Mouse (Mus musculus) ES-CJ7 (cell line): ENCODE data around the gene Wfikkn2.

ENCODE experiments used
- DNase-seq: peaks from one replicate; pipeline ENCODE4 v3.0.0; 2011; ENCODE audit warnings: low read depth, low spot score

Gene Wfikkn2

GRCm38 (mm10) chr11:94225985-94226384, 19.8 kb downstream of the Wfikkn2 start:
- DNase-seq: peak; percentile 83

GRCm38 (mm10) chr11:94223531-94223930, 22.3 kb downstream of the Wfikkn2 start:
- no peak for DNase-seq

- DNase-seq: no peak
These were observed 24.5 kb downstream of the Wfikkn2 start for GRCm38 (mm10) chr11:94221257-94221656.

- no peak for DNase-seq
These were observed 29.6 kb downstream of the Wfikkn2 start for GRCm38 (mm10) chr11:94216247-94216646.

- DNase-seq: no peak
These were observed 30.2 kb downstream of the Wfikkn2 start for GRCm38 (mm10) chr11:94215581-94215980.

- DNase-seq: peak; percentile 17
These were observed 31.8 kb downstream of the Wfikkn2 start for GRCm38 (mm10) chr11:94213735-94214594.

- DNase-seq: no peak
These were observed 32.8 kb downstream of the Wfikkn2 start for GRCm38 (mm10) chr11:94212997-94213396.

GRCm38 (mm10) chr11:94212489-94212836, 33.3 kb downstream of the Wfikkn2 start:
- DNase-seq: peak; percentile 23

GRCm38 (mm10) chr11:94211651-94212488, 33.9 kb downstream of the Wfikkn2 start:
- DNase-seq: peak; percentile 54

- DNase-seq: peak; percentile 100
These were observed 34.6 kb downstream of the Wfikkn2 start, which contains the start of gene Tob1 for GRCm38 (mm10) chr11:94211124-94211603. Gene Tob1 (plus strand): TSS chr11:94211454.

- DNase-seq: peak; percentile 99
These were observed 35.4 kb downstream of the Wfikkn2 start for GRCm38 (mm10) chr11:94210191-94211086.

- DNase-seq: peak; percentile 55
These were observed 36.1 kb downstream of the Wfikkn2 start for GRCm38 (mm10) chr11:94209695-94210131.

- no peak for DNase-seq
These were observed 36.8 kb downstream of the Wfikkn2 start for GRCm38 (mm10) chr11:94208811-94209675.

- no peak for DNase-seq
These were observed 39.2 kb downstream of the Wfikkn2 start for GRCm38 (mm10) chr11:94206398-94207114.

GRCm38 (mm10) chr11:94203066-94203465, 42.7 kb downstream of the Wfikkn2 start:
- no peak for DNase-seq

- no peak for DNase-seq
These were observed 43.7 kb downstream of the Wfikkn2 start for GRCm38 (mm10) chr11:94202106-94202505.

GRCm38 (mm10) chr11:94200422-94200821, 45.4 kb downstream of the Wfikkn2 start:
- no peak for DNase-seq

GRCm38 (mm10) chr11:94199771-94200170, 46.0 kb downstream of the Wfikkn2 start:
- DNase-seq: no peak

- DNase-seq: no peak
These were observed 47.2 kb downstream of the Wfikkn2 start for GRCm38 (mm10) chr11:94198405-94199146.
